Mouse (Mus musculus): ENCODE data around the gene Osbpl3.

- no peak for TF ChIP-seq POLR2A (IDR thresholded peaks at IDR 0.05; ENCODE audit: extremely low read depth, insufficient read depth, low read length)
- no peak for TF ChIP-seq CTCF (IDR thresholded peaks at IDR 0.05; ENCODE audit: low read depth, low read length)
These were observed 23.5 kb downstream of the Osbpl3 start for GRCm38 (mm10) chr6:50432491-50432890.
